Mouse (Mus musculus) CH12.LX (cell line): ENCODE data around the gene Zfp260. TPM values are rescaled to one million over a fixed set of nuclear protein-coding genes. Genes with fewer than 3 reads are reported as not detected.
A peak's percentile ranks its signal among the peaks of the same experiment; 100 is the strongest.

Experiments used
- DNase-seq: peaks from one replicate; pipeline ENCODE4 v3.0.0-alpha.2; 2013; ENCODE audit errors: extremely low read depth
- H3K27ac ChIP-seq: 2 replicates; pipeline ENCODE4 v1.5.1; 2012; ENCODE audit warnings: low read depth, mild to moderate bottlenecking, control low read depth, moderate library complexity; ENCODE audit not compliant: insufficient read depth
- H3K27me3 ChIP-seq: replicated peaks from 2 replicates; pipeline ENCODE3; 2012; ENCODE audit warnings: inconsistent platforms
- H3K36me3 ChIP-seq, 2 experiments: replicated peaks in 1 of 2; 2 replicates each; pipeline versions ENCODE3 to v1.6.1; 2012; ENCODE audit warnings: inconsistent platforms in 1 of 2, low read length in 1 of 2, mild to moderate bottlenecking in 1 of 2, mixed read lengths in 1 of 2, moderate library complexity in 1 of 2; ENCODE audit not compliant: control insufficient read depth in 1 of 2, insufficient read depth in 1 of 2
- H3K4me1 ChIP-seq, 2 experiments: 2 replicates each; pipeline ENCODE4 v1.6.1; 2012; ENCODE audit warnings: inconsistent platforms in 1 of 2, moderate library complexity in 1 of 2; ENCODE audit not compliant: insufficient read depth in 2 of 2, control insufficient read depth in 1 of 2
- H3K4me2 ChIP-seq: 2 replicates; pipeline ENCODE4 v1.6.1; 2012; ENCODE audit warnings: low read depth, mild to moderate bottlenecking, control low read depth; ENCODE audit not compliant: poor library complexity, insufficient read depth, severe bottlenecking
- H3K4me3 ChIP-seq, 3 experiments: fragments of 150-350 bp in 1 of 3; sonication (generic) in 1 of 3; replicated peaks in 1 of 3; 2 replicates each; pipeline versions ENCODE3 to v1.5.1; 2011 to 2012; ENCODE audit warnings: low read depth in 2 of 3, low read length in 2 of 3, mild to moderate bottlenecking in 2 of 3, moderate library complexity in 2 of 3, control low read depth in 1 of 3, improper control_type of control experiment in 1 of 3, inconsistent platforms in 1 of 3, mixed read lengths in 1 of 3; ENCODE audit not compliant: poor library complexity in 1 of 3
- H3K79me2 ChIP-seq: replicated peaks from 2 replicates; pipeline ENCODE4 v1.6.1; 2012; ENCODE audit warnings: mild to moderate bottlenecking, moderate library complexity; ENCODE audit not compliant: control insufficient read depth, poor library complexity, insufficient read depth, severe bottlenecking; ENCODE audit errors: extremely low read depth
- H3K9ac ChIP-seq: 2 replicates; pipeline ENCODE4 v1.6.1; 2012; ENCODE audit warnings: low read depth, mild to moderate bottlenecking, control low read depth, moderate library complexity; ENCODE audit not compliant: insufficient read depth
- H3K9me3 ChIP-seq: replicated peaks from 2 replicates; pipeline ENCODE3; 2012; ENCODE audit warnings: low read length, inconsistent platforms, mixed read lengths
- CHD1 ChIP-seq: IDR thresholded peaks from 2 replicates; pipeline ENCODE4 v1.6.1; 2012; ENCODE audit warnings: low read depth, low read length, improper control_type of control experiment, inconsistent platforms
- CHD2 ChIP-seq: IDR thresholded peaks from 2 replicates; pipeline ENCODE4 v1.6.1; 2011; ENCODE audit warnings: low read length, improper control_type of control experiment
- CTCF ChIP-seq, 2 experiments: IDR thresholded peaks in 1 of 2; conservative IDR thresholded peaks in 1 of 2; 2 replicates each; pipeline ENCODE4 v1.5.1; 2011 to 2012; ENCODE audit warnings: low read depth in 2 of 2, low read length in 2 of 2, improper control_type of control experiment in 1 of 2, inconsistent platforms in 1 of 2, mild to moderate bottlenecking in 1 of 2, moderate library complexity in 1 of 2
- E2F4 ChIP-seq: IDR thresholded peaks from 2 replicates; pipeline ENCODE4 v1.6.1; 2011; ENCODE audit warnings: low read depth, low read length, improper control_type of control experiment; ENCODE audit not compliant: insufficient replicate concordance
- ETS1 ChIP-seq: conservative IDR thresholded peaks from 2 replicates; pipeline ENCODE4 v1.6.1; 2012; ENCODE audit warnings: low read depth, mild to moderate bottlenecking, inconsistent platforms, low read length, improper control_type of control experiment, moderate library complexity
- IRF4 ChIP-seq: IDR thresholded peaks from 2 replicates; pipeline ENCODE4 v1.6.1; 2014; ENCODE audit warnings: low read depth, mild to moderate bottlenecking, inconsistent platforms, low read length, improper control_type of control experiment
- KAT2A ChIP-seq: IDR thresholded peaks from 2 replicates; pipeline ENCODE4 v1.6.1; 2012; ENCODE audit warnings: low read length, improper control_type of control experiment, inconsistent platforms; ENCODE audit not compliant: insufficient replicate concordance
- MAFK ChIP-seq: IDR thresholded peaks from 2 replicates; pipeline ENCODE4 v1.6.1; 2011; ENCODE audit warnings: low read length, improper control_type of control experiment; ENCODE audit not compliant: insufficient replicate concordance
- MAZ ChIP-seq: IDR thresholded peaks from 2 replicates; pipeline ENCODE4 v1.6.1; 2012; ENCODE audit warnings: low read depth, mild to moderate bottlenecking, inconsistent platforms, low read length, improper control_type of control experiment, moderate library complexity
- RAD21 ChIP-seq: IDR thresholded peaks from 2 replicates; pipeline ENCODE4 v1.6.1; 2011; ENCODE audit warnings: low read depth, mild to moderate bottlenecking, low read length, improper control_type of control experiment, moderate library complexity
- SMC3 ChIP-seq: IDR thresholded peaks from 2 replicates; pipeline ENCODE4 v1.6.1; 2011; ENCODE audit warnings: low read depth, low read length, improper control_type of control experiment
- TCF12 ChIP-seq: IDR thresholded peaks from 2 replicates; pipeline ENCODE4 v1.6.1; 2014; ENCODE audit warnings: low read depth, mild to moderate bottlenecking, inconsistent platforms, low read length, improper control_type of control experiment
- USF1 ChIP-seq: IDR thresholded peaks from 2 replicates; pipeline ENCODE4 v1.6.1; 2014; ENCODE audit warnings: low read depth, mild to moderate bottlenecking, inconsistent platforms, low read length, improper control_type of control experiment
- ZKSCAN1 ChIP-seq: IDR thresholded peaks from 2 replicates; pipeline ENCODE4 v1.6.1; 2012; ENCODE audit warnings: low read depth, inconsistent platforms, low read length, improper control_type of control experiment, borderline replicate concordance
- ZNF384 ChIP-seq: IDR thresholded peaks from 2 replicates; pipeline ENCODE4 v1.6.1; 2012; ENCODE audit warnings: low read depth, low read length, improper control_type of control experiment, inconsistent platforms
- dilution Hi-C: fragments of 300-500 bp; cut with MboI; formaldehyde crosslinking; loops from 2 replicates; pipeline ENCODE4 v1.14.3; 2020; ENCODE audit warnings: low sequenced_read_pairs; ENCODE audit not compliant: extremely low pct_unique_long_range_greater_than_20kb, extremely low pct_ligation_motif_present
- in situ Hi-C: fragments of 300-500 bp; cut with MboI; formaldehyde crosslinking; loops from 3 replicates; pipeline ENCODE4 v1.14.3; 2019; ENCODE audit warnings: low sequenced_read_pairs, low pct_ligation_motif_present, low pct_unique_long_range_greater_than_20kb, mixed read lengths
- polyA plus RNA-seq: library from polyadenylated mRNA; unstranded; fragments of >175 nt; gene quantifications from 2 replicates; pipeline ENCODE4 v1.2.1, GENCODE M21; 2012; ENCODE audit warnings: low read depth; ENCODE audit not compliant: insufficient read length
- total RNA-seq, 2 experiments: library from RNA; depleted of rRNA; stranded (reverse); fragments of 300-350 nt in 1 of 2; fragments of >200 nt in 1 of 2; gene quantifications; 2 replicates each; pipeline ENCODE4 v1.2.3; 2012 to 2014

Zfp260 gene
- total and polyA plus RNA-seq, 3 experiments, result 11.1 to 19.6 (median 11.5) TPM

DNA sequence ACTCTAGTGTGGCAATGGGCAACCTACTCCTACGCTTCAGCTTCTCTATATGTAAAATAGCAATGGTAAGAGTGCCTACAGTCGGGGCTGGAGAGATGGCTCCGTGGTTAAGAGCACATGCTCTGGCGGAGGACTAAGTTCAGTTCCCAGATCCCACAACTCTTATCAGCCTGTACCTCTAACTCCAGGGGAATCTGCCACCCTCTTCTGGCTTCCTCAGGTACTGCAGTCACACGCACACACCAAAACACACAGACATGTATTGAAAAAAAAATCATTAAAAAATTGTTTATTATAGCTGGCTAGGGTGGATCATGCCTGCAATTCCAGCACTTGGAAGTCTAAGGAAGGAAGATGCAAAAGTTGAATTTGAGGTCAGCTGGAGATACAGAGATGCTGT lies 32.1 kb upstream of the Zfp260 start:
- peak; percentile 34 for TF ChIP-seq RAD21
- peak; percentile 44 for TF ChIP-seq SMC3
- TF ChIP-seq CTCF (conservative IDR thresholded peaks at IDR 0.05 in 1 of 2, IDR thresholded peaks at IDR 0.05 in 1 of 2; ENCODE audit: low read depth in 2 of 2, low read length in 2 of 2), result peak; percentile 39 to 57; a peak in 3 of 4 replicates
- TF ChIP-seq IRF4, result no peak
- H3K79me2 ChIP-seq, result no peaks in the 10 kb centered on the region
- dilution Hi-C loops, result no loop called here
- no peak overlapping the region for H3K4me3 ChIP-seq
- H3K4me1 ChIP-seq, result no peaks in the 10 kb centered on the region
- no peaks in the 10 kb centered on the region for H3K27me3 ChIP-seq
- in situ Hi-C loops, result no loop called here
- H3K9ac ChIP-seq, result no peak overlapping the region
- DNase-seq, result peak; percentile 24
- no peaks in the 10 kb centered on the region for H3K9me3 ChIP-seq
- peaks cover 57 to 85% of the 10 kb centered on the region in 2 experiments for H3K36me3 ChIP-seq
- no peak overlapping the region for H3K4me2 ChIP-seq
- no peak overlapping the region for H3K27ac ChIP-seq

DNA sequence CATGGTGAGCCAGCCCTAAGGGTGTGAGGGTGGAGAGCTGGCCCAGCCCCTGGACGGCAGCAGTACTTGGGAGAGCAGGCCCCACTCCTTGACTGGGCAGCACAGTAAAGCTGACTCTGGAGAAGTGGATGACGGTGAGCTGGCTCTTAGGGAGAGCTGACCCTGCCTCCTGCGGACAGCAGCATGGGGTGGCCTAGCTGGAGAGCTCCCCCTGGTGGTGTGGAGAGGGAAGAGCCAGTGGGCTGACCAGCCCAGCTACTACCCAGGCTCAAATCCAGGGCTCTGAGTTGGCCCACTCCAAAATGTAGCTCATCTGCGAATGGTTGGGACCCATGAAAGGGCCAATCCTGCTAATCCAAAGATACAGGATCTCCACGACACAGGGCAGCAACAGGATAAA lies 30.0 kb upstream of the Zfp260 start:
- no peak for DNase-seq
- Histone ChIP-seq H3K4me2 (no peak overlapping the region), H3K4me1 (no peaks in the 10 kb centered on the region), H3K9me3 (no peaks in the 10 kb centered on the region), H3K36me3 (peaks cover 53 to 86% of the 10 kb centered on the region in 2 experiments), H3K27me3 (no peaks in the 10 kb centered on the region), H3K9ac (no peak overlapping the region), H3K27ac (no peak overlapping the region), H3K4me3 (no peak overlapping the region), H3K79me2 (no peaks in the 10 kb centered on the region)
- TF ChIP-seq CTCF (conservative IDR thresholded peaks at IDR 0.05 in 1 of 2, IDR thresholded peaks at IDR 0.05 in 1 of 2; ENCODE audit: low read depth in 2 of 2, low read length in 2 of 2) (peak; percentile 20 to 51; a peak in 2 of 4 replicates), TCF12 (no peak), RAD21 (peak; percentile 4), CHD1 (no peak), SMC3 (peak; percentile 23), IRF4 (no peak), ZNF384 (no peak), E2F4 (no peak), ZKSCAN1 (no peak), MAZ (no peak), USF1 (no peak), CHD2 (no peak), KAT2A (no peak), MAFK (no peak), ETS1 (no peak)
- in situ Hi-C loops (no loop called here), dilution Hi-C loops (no loop called here)
